Mouse (Mus musculus): Measurements from ENCODE around the gene Sf3b1.

GRCm38 (mm10) chr1:55075652-55076394 is 48.5 kb upstream of the Sf3b1 start:
- TF ChIP-seq CTCF (conservative IDR thresholded peaks at IDR 0.05; ENCODE audit: low read length): no peak
- TF ChIP-seq POU5F1 (IDR thresholded peaks at IDR 0.05; ENCODE audit: borderline replicate concordance, low read length): no peak

Measured in E14TG2a.4 (cell line).